Mouse (Mus musculus) megakaryocyte, embryonic 14.5 days (primary cell): Measurements from ENCODE around the gene Epha4.

ENCODE experiments used
- FLI1 ChIP-seq: IDR thresholded peaks from 2 replicates; pipeline ENCODE4 v1.6.1; 2012; ENCODE audit warnings: low read length, inconsistent platforms, mixed read lengths
- GATA1 ChIP-seq: IDR thresholded peaks from 3 replicates; pipeline ENCODE4 v1.6.1; 2012; ENCODE audit warnings: mixed read lengths, low read length, inconsistent platforms, borderline replicate concordance

DNA sequence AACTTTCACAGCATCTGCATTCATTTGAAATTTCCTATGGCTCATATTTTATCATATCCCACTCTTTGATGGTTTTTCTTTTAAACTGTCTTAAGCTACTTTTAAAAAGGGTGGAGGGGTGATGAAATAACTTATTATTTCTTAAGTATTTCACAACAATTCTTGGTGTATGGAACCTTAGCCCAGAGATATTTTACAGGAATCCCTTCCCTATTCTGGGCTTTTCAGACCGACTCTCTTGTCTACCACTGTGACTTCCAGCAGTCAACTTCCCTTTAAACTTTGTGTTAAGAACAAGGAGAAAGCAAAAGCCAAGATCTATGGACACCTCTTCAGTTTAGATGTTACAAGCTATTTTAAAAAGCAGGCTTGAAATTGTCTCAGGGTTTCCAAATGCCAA is 50.8 kb downstream of the Epha4 start:
- no peak for TF ChIP-seq GATA1
- no peak for TF ChIP-seq FLI1
